Mouse (Mus musculus) heart, embryonic 14.5 days (tissue): ENCODE measurements around the gene Pakap. TPM values are rescaled to one million over a fixed set of nuclear protein-coding genes. Genes with fewer than 3 reads are reported as not detected.

Experiments used
- ATAC-seq: fragments of 200-750 bp; cut with Nextera tagmentation; 2 replicates; pipeline ENCODE4 v1.8.0; 2017; ENCODE audit warnings: low read depth, moderate TSS enrichment; ENCODE audit not compliant: insufficient number of reproducible peaks, insufficient read depth, low FRiP score
- H3K27ac ChIP-seq, 2 experiments: fragments of 200-500 bp in 1 of 2; fragments of 300-500 bp in 1 of 2; sonication (generic) in 1 of 2; replicated peaks in 1 of 2; 2 replicates each; pipeline ENCODE4 v1.5.1; 2012 to 2014; ENCODE audit warnings: low read depth in 2 of 2, low read length in 2 of 2, control low read depth in 1 of 2, mild to moderate bottlenecking in 1 of 2, mixed read lengths in 1 of 2; ENCODE audit not compliant: control insufficient read depth in 1 of 2, insufficient read depth in 1 of 2
- H3K27me3 ChIP-seq: fragments of 300-500 bp; sonication (generic); 2 replicates; pipeline ENCODE4 v1.6.1; 2014; ENCODE audit warnings: mild to moderate bottlenecking, low read length, control low read depth; ENCODE audit not compliant: control insufficient read depth, insufficient read depth
- H3K36me3 ChIP-seq: fragments of 300-500 bp; sonication (generic); 2 replicates; pipeline ENCODE4 v1.6.1; 2014; ENCODE audit warnings: mild to moderate bottlenecking, control low read depth, low read length, mixed read lengths; ENCODE audit not compliant: control insufficient read depth, insufficient read depth
- H3K4me1 ChIP-seq, 2 experiments: fragments of 200-500 bp in 1 of 2; fragments of 300-500 bp in 1 of 2; sonication (generic) in 1 of 2; 2 replicates each; pipeline ENCODE4 v1.6.1; 2012 to 2014; ENCODE audit warnings: low read length in 2 of 2, control low read depth in 1 of 2, mixed read lengths in 1 of 2; ENCODE audit not compliant: control insufficient read depth in 2 of 2, insufficient read depth in 2 of 2
- H3K4me2 ChIP-seq: fragments of 300-500 bp; sonication (generic); 2 replicates; pipeline ENCODE4 v1.6.1; 2014; ENCODE audit warnings: mild to moderate bottlenecking, low read length
- H3K4me3 ChIP-seq, 2 experiments: fragments of 200-500 bp in 1 of 2; fragments of 300-500 bp in 1 of 2; sonication (generic) in 1 of 2; 2 replicates each; pipeline ENCODE4 v1.5.1; 2012 to 2014; ENCODE audit warnings: low read length in 2 of 2, mild to moderate bottlenecking in 2 of 2, control low read depth in 1 of 2, low read depth in 1 of 2, moderate library complexity in 1 of 2; ENCODE audit not compliant: control insufficient read depth in 1 of 2, insufficient read depth in 1 of 2
- H3K9ac ChIP-seq: fragments of 300-500 bp; sonication (generic); 2 replicates; pipeline ENCODE4 v1.6.1; 2014; ENCODE audit warnings: mild to moderate bottlenecking, low read length
- H3K9me3 ChIP-seq: fragments of 300-500 bp; sonication (generic); 2 replicates; pipeline ENCODE4 v1.6.1; 2016; ENCODE audit warnings: low read length, control low read depth; ENCODE audit not compliant: control insufficient read depth
- WGBS: fragments of 180-500 bp; shearing (Covaris S2); extraction: QIAGEN DNeasy Blood & Tissue Kit; methylation state at CpG from one replicate; pipeline ENCODE4 v1.1.7; 2014; 5-methylcytosine and 5-hydroxymethylcytosine counted together
- polyA plus RNA-seq: library from polyadenylated mRNA; unstranded; fragments of >200 nt; fragmentation: Nextera tagmentation; extraction: Ambion mirVana; gene quantifications from 2 replicates; pipeline ENCODE4 v1.2.1, GENCODE M21; 2014

Gene Pakap
- polyA plus RNA-seq, 1 experiment from 2014 or later: 59.6 TPM

DNA sequence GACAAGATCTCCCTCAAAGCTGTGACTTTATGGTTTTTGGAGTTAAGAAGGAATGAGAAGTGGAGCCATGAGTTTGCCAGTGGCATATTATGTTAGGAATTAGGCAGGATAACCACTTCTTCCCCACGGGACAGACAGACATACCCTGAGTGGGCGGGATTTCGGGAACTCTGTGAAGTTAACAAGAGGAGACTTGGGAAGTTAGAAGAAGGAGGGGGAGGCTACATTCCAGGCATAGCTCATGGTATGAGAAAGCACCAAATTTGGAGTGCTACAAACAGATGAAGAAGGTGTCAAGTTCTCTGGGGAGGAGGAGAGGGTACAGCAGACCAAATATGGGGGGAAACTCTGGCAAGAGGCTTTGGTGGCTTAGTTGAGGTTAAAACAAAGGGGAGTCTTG is 8.0 kb upstream of the Pakap start:
- WGBS: 13% methylated on average over 3 of the region's 3 CpGs
- Histone ChIP-seq H3K4me2 (peak overlapping the region; percentile 63), H3K27me3 (no peaks in the 10 kb centered on the region), H3K27ac (peak overlapping the region; percentile 98 to 99), H3K4me1 (peaks cover 30 to 57% of the 10 kb centered on the region in 2 experiments), H3K4me3 (peak overlapping the region in 1 of 2 experiments; percentile 17; a peak in 2 of 4 replicates), H3K36me3 (no peaks in the 10 kb centered on the region), H3K9me3 (no peaks in the 10 kb centered on the region), H3K9ac (peak overlapping the region; percentile 71)
- peak; percentile 73 for ATAC-seq

- Histone ChIP-seq H3K36me3 (no peaks in the 10 kb centered on the region), H3K4me1 (peaks cover 31 to 59% of the 10 kb centered on the region in 2 experiments), H3K4me2 (peak overlapping the region; percentile 63), H3K27me3 (no peaks in the 10 kb centered on the region), H3K9me3 (no peaks in the 10 kb centered on the region), H3K27ac (peak overlapping the region; percentile 98 to 99), H3K9ac (peak overlapping the region; percentile 71), H3K4me3 (peak overlapping the region; percentile 17 to 24)
- WGBS: 35% methylated on average over 6 of the region's 6 CpGs
- peak; percentile 48; the same call in 1 of the 2 replicates for ATAC-seq
These were observed 6.9 kb upstream of the Pakap start for GRCm38 (mm10) chr4:57561055-57561454.

DNA sequence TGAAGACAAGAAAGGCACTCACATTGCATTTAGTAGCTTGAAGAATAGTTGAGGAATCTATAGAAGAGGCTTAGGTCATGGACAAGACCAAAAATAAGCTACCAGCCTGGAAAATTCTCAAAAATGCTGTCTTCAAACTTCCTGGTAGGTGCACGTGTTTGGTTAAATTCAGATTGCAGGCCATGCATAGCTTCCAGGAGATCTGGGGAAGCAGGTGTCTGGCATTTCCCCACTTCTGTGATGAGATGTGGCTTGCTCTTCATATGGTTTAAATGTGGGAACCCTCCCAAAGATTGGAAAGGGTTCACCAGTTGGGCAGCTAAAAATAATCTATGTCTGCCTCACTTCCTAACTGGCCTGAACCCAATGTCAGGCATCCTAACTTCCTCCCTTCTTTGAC is 2.7 kb upstream of the Pakap start:
- Histone ChIP-seq H3K4me1 (peaks cover 27 to 56% of the 10 kb centered on the region in 2 experiments), H3K9ac (no peak overlapping the region), H3K27me3 (no peaks in the 10 kb centered on the region), H3K36me3 (no peaks in the 10 kb centered on the region), H3K27ac (peak overlapping the region in 1 of 2 experiments; percentile 49; a peak in 1 of 4 replicates), H3K4me3 (no peak overlapping the region), H3K4me2 (no peak overlapping the region), H3K9me3 (no peaks in the 10 kb centered on the region)
- ATAC-seq: no peak
- 42% methylated on average over 1 of the region's 1 CpGs for WGBS

DNA sequence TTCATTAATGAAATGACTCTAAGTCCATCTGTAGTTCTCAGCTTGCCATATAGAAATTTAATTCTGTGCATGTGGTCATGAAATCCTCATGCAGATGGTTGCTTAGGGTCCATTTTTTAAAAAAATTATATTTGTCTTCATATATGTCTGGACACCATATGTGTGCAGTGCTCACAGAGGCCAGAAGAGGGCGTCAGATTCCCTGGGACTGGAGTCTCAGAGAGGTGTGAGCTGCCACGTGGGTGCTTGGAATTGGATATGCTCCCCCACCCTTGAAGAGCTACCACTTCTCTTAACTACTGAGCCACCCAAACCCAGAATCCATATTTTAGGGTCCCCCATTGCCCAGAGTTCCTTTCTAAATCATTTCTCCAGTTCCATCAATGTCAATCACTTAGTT is 2.2 kb upstream of the Pakap start:
- ATAC-seq: no peak
- H3K4me1 ChIP-seq: peaks cover 25 to 56% of the 10 kb centered on the region in 2 experiments
- H3K27me3 ChIP-seq: no peaks in the 10 kb centered on the region
- H3K4me2 ChIP-seq: no peak overlapping the region
- no peak overlapping the region for H3K9ac ChIP-seq
- H3K4me3 ChIP-seq: no peak overlapping the region
- H3K36me3 ChIP-seq: no peaks in the 10 kb centered on the region
- H3K27ac ChIP-seq: no peak overlapping the region
- no peaks in the 10 kb centered on the region for H3K9me3 ChIP-seq
- WGBS: 44% methylated on average over 2 of the region's 2 CpGs

DNA sequence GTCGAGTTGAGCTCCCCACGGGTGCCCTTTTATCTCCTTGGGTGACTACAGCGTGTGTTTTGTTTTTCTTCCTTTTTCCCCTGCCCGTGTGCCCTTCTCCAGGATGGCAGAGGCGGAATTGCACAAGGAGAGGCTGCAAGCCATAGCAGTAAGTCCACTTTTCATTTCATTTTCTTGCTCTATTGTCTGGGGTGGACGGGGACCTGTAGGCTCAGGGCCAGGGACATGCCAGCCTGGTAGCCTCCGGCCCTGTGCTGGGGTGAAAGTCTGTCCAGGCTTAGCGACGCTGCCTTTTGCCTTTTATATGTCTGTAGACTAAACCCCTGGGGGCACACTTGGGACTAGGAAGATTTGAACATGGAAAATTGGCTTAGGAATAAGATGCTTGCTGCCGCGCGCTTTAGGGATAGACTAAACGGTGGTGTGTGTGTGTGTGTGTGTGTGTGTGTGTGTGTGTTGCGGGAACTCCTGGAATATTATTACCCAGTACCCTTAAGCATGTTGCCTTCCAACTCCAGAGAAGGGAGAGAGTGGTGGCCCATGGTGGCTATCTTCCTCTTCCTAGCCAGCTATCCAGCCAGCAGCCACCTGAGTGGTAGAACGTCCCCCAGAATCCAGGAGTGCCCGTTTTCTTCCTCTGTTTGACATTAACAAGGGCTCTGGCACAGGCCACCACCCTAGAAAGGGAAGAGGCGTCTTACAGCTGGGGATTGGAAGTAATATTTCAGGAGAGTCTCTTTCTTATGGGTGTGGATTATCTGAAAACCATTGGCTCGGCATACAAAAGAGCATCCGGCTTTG is 489 bp downstream of the Pakap start:
- WGBS: 18% methylated on average over 18 of the region's 19 CpGs
- Histone ChIP-seq H3K4me1 (peaks cover 28 to 56% of the 10 kb centered on the region in 2 experiments), H3K27me3 (no peaks in the 10 kb centered on the region), H3K36me3 (peaks cover 8% of the 10 kb centered on the region; the same call in 1 of the 2 replicates), H3K9me3 (no peaks in the 10 kb centered on the region), H3K9ac (peak overlapping the region; percentile 95), H3K4me2 (peak overlapping the region; percentile 77), H3K4me3 (peak overlapping the region; percentile 77 to 82), H3K27ac (peak overlapping the region; percentile 98)
- ATAC-seq: no peak; the same call in 1 of the 2 replicates

DNA sequence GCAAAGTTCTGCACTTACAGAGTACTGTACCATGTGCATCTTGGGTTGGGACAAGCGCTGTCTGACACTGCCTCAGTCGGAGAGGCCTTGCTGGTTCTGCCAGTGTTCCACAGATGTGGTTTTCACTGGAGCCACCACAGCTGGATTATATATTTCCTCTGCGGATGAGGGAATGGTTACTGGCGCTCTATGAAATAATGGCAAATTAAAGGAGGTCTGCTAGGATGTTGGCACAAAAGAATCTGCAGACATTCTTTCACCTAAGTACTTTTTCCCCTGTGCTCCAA is 1.0 kb downstream of the Pakap start:
- Histone ChIP-seq H3K4me2 (peak overlapping the region; percentile 77), H3K27ac (peak overlapping the region; percentile 98), H3K9me3 (no peaks in the 10 kb centered on the region), H3K36me3 (peaks cover 8% of the 10 kb centered on the region; the same call in 1 of the 2 replicates), H3K4me3 (peak overlapping the region; percentile 77 to 82), H3K9ac (peak overlapping the region; percentile 95), H3K27me3 (no peaks in the 10 kb centered on the region), H3K4me1 (peaks cover 29 to 58% of the 10 kb centered on the region in 2 experiments)
- no peak for ATAC-seq
- 31% methylated on average over 4 of the region's 4 CpGs for WGBS

- Histone ChIP-seq H3K9ac (peak overlapping the region; percentile 95), H3K4me2 (peak overlapping the region; percentile 77), H3K4me1 (peaks cover 34 to 58% of the 10 kb centered on the region in 2 experiments), H3K4me3 (peak overlapping the region; percentile 77 to 82), H3K27me3 (no peaks in the 10 kb centered on the region), H3K27ac (peak overlapping the region; percentile 98), H3K36me3 (peaks cover 8% of the 10 kb centered on the region; the same call in 1 of the 2 replicates), H3K9me3 (no peaks in the 10 kb centered on the region)
- WGBS: 17% methylated on average over 6 of the region's 6 CpGs
- ATAC-seq: peak; percentile 48
These were observed 1.7 kb downstream of the Pakap start for GRCm38 (mm10) chr4:57569711-57570110.
